Mouse (Mus musculus): ENCODE results near the gene Ddx39b. TPM values are rescaled to one million over a fixed set of nuclear protein-coding genes. Genes with fewer than 3 reads are reported as not detected.

Gene Ddx39b
- polyA plus RNA-seq, 1 experiment from 2014 or later: 127 TPM

DNA sequence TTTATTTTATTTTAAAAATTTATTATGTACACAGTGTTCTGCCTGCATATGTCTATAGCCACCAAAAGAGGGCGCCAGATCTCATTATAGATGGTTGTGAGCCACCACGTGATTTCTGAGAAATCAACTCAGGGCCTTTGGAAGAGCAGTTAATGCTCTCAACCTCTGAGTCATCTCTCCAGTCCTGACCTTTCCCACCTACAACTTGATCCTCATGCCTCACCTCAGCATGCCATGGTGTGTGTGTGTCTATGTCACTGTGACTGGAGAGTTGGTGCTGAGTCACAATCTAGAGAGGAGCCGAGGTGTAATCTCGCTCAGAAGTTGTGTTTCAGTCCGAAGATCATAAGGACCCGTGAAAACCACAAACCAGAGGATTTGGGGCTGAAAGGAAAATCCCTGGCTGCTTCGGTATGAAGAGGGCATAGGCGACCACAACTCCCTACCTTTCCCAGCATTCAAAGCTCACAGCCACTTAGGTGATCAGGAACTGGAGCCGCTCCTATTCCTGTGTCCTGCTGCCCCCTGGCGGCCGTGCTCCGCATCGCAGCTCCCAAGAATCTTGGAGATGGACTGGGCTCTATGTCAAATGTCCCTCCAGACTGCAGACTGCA lies 60.2 kb downstream of the Ddx39b start:
- TF ChIP-seq CTCF (IDR thresholded peaks at IDR 0.05; ENCODE audit: low read depth): peak; percentile 92
- no peak overlapping the region for H3K9ac ChIP-seq (ENCODE audit: low read depth, low read length)
- peak overlapping the region; percentile 21; the same call in 1 of the 2 replicates for H3K4me2 ChIP-seq (replicated peaks; ENCODE audit: low read depth)
- peak; percentile 85 for ATAC-seq
- no peaks in the 10 kb centered on the region for H3K36me3 ChIP-seq (ENCODE audit: control insufficient read depth, insufficient read depth)
- WGBS: 24% methylated on average over 13 of the region's 13 CpGs
- no peaks in the 10 kb centered on the region for H3K4me1 ChIP-seq (replicated peaks; ENCODE audit: control insufficient read depth, insufficient read depth, low read length)
- H3K27me3 ChIP-seq (replicated peaks; ENCODE audit: control insufficient read depth, insufficient read depth, low read length): no peaks in the 10 kb centered on the region
- H3K4me3 ChIP-seq (ENCODE audit: low read depth, low read length): no peak overlapping the region
- H3K27ac ChIP-seq (ENCODE audit: low read depth, low read length): peak overlapping the region; percentile 71
- no peaks in the 10 kb centered on the region for H3K9me3 ChIP-seq (ENCODE audit: control insufficient read depth)

DNA sequence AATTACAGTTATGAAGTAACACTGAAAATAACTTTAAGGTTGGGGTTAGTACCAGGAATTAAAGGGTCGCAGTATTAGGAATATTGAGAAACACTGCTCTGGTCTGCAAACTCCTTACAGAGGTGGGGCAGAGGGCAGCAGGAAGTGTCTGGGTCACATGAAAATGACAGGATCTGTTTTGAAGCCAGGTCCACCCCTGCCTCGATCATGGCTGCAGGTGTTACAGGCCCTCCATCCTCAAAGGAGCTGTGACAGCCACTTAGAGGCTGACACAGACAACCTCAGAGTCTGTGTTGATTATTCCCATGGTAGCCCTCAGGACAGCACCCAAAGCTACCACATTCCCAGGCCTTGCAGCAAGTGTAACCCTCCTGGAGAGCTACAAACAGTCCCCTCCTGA lies 61.7 kb downstream of the Ddx39b start:
- no peaks in the 10 kb centered on the region for H3K27me3 ChIP-seq (replicated peaks; ENCODE audit: control insufficient read depth, insufficient read depth, low read length)
- no peaks in the 10 kb centered on the region for H3K9me3 ChIP-seq (ENCODE audit: control insufficient read depth)
- TF ChIP-seq CTCF (IDR thresholded peaks at IDR 0.05; ENCODE audit: low read depth): no peak
- no peak overlapping the region for H3K4me3 ChIP-seq (ENCODE audit: low read depth, low read length)
- 78% methylated on average over 2 of the region's 2 CpGs for WGBS
- no peak overlapping the region for H3K27ac ChIP-seq (ENCODE audit: low read depth, low read length)
- no peaks in the 10 kb centered on the region for H3K4me1 ChIP-seq (replicated peaks; ENCODE audit: control insufficient read depth, insufficient read depth, low read length)
- ATAC-seq: no peak
- H3K36me3 ChIP-seq (ENCODE audit: control insufficient read depth, insufficient read depth): no peaks in the 10 kb centered on the region
- H3K9ac ChIP-seq (ENCODE audit: low read depth, low read length): no peak overlapping the region
- H3K4me2 ChIP-seq (replicated peaks; ENCODE audit: low read depth): no peak overlapping the region

Small RNAs within 50 kb of the gene (microRNA-seq; reads per million reads assigned to microRNA genes)
- not detected for gene Mir6973a
- not detected for gene Mir6974
- gene Mir6975: not detected
- gene Mir8094: not detected

Other genes with a start within 250 kb of the Ddx39b start
- 74.0 and 84.2 TPM in 2 replicates for gene Vars, start 240.8 kb upstream of the Ddx39b start, polyA plus RNA-seq (2015; fragmentation: Nextera tagmentation; extraction: Ambion mirVana)
- gene Vwa7, start 225.2 kb upstream of the Ddx39b start, polyA plus RNA-seq (2015; fragmentation: Nextera tagmentation; extraction: Ambion mirVana): 0.12 and 0.20 TPM in 2 replicates
- gene Sapcd1, start 213.7 kb upstream of the Ddx39b start, polyA plus RNA-seq (2015; fragmentation: Nextera tagmentation; extraction: Ambion mirVana): 3.2 and 4.6 TPM in 2 replicates
- gene Msh5, start 195.0 kb upstream of the Ddx39b start, polyA plus RNA-seq (2015; fragmentation: Nextera tagmentation; extraction: Ambion mirVana): 1.4 and 3.0 TPM in 2 replicates
- 290 and 312 TPM in 2 replicates for gene Clic1, start 191.8 kb upstream of the Ddx39b start, polyA plus RNA-seq (2015; fragmentation: Nextera tagmentation; extraction: Ambion mirVana)
- gene Ddah2, start 182.7 kb upstream of the Ddx39b start, polyA plus RNA-seq (2015; fragmentation: Nextera tagmentation; extraction: Ambion mirVana): 62.0 and 68.3 TPM in 2 replicates
- gene Ly6g6c, start 176.4 kb upstream of the Ddx39b start, polyA plus RNA-seq (2015; fragmentation: Nextera tagmentation; extraction: Ambion mirVana): 0.12 TPM in 1 of 2 replicates, not detected in the other
- gene Mpig6b, start 175.6 kb upstream of the Ddx39b start, polyA plus RNA-seq (2015; fragmentation: Nextera tagmentation; extraction: Ambion mirVana): 0.13 and 0.17 TPM in 2 replicates
- 2.2 TPM in 2 replicates for gene Ly6g6e, start 164.8 kb upstream of the Ddx39b start, polyA plus RNA-seq (2015; fragmentation: Nextera tagmentation; extraction: Ambion mirVana)
- gene Ly6g6d, start 163.7 kb upstream of the Ddx39b start, polyA plus RNA-seq (2015; fragmentation: Nextera tagmentation; extraction: Ambion mirVana): 3.8 and 4.9 TPM in 2 replicates
- gene Ly6g6f, start 156.1 kb upstream of the Ddx39b start, polyA plus RNA-seq (2015; fragmentation: Nextera tagmentation; extraction: Ambion mirVana): not detected in 2 replicates
- 101 and 103 TPM in 2 replicates for gene Abhd16a, start 152.5 kb upstream of the Ddx39b start, polyA plus RNA-seq (2015; fragmentation: Nextera tagmentation; extraction: Ambion mirVana)
- not detected in 2 replicates for gene Ly6g5c, start 133.5 kb upstream of the Ddx39b start, polyA plus RNA-seq (2015; fragmentation: Nextera tagmentation; extraction: Ambion mirVana)
- 0.46 and 0.59 TPM in 2 replicates for gene Ly6g5b, start 126.3 kb upstream of the Ddx39b start, polyA plus RNA-seq (2015; fragmentation: Nextera tagmentation; extraction: Ambion mirVana)
- gene Gpank1, start 120.3 kb upstream of the Ddx39b start, polyA plus RNA-seq (2015; fragmentation: Nextera tagmentation; extraction: Ambion mirVana): 15.0 and 16.6 TPM in 2 replicates
- gene Csnk2b, start 119.7 kb upstream of the Ddx39b start, polyA plus RNA-seq (2015; fragmentation: Nextera tagmentation; extraction: Ambion mirVana): 262 and 264 TPM in 2 replicates
- gene D17H6S53E, start 115.4 kb upstream of the Ddx39b start, polyA plus RNA-seq (2015; fragmentation: Nextera tagmentation; extraction: Ambion mirVana): 26.3 and 29.7 TPM in 2 replicates
- 18.3 and 22.5 TPM in 2 replicates for gene Apom, start 109.7 kb upstream of the Ddx39b start, polyA plus RNA-seq (2015; fragmentation: Nextera tagmentation; extraction: Ambion mirVana)
- 37.4 and 46.0 TPM in 2 replicates for gene Bag6, start 106.6 kb upstream of the Ddx39b start, polyA plus RNA-seq (2015; fragmentation: Nextera tagmentation; extraction: Ambion mirVana)
- 40.0 and 54.1 TPM in 2 replicates for gene Prrc2a, start 76.8 kb upstream of the Ddx39b start, polyA plus RNA-seq (2015; fragmentation: Nextera tagmentation; extraction: Ambion mirVana)
- gene Aif1, start 65.7 kb upstream of the Ddx39b start, polyA plus RNA-seq (2015; fragmentation: Nextera tagmentation; extraction: Ambion mirVana): 23.1 and 25.4 TPM in 2 replicates
- gene Lst1, start 53.3 kb upstream of the Ddx39b start, polyA plus RNA-seq (2015; fragmentation: Nextera tagmentation; extraction: Ambion mirVana): 11.3 and 12.9 TPM in 2 replicates
- gene Ltb, start 47.3 kb upstream of the Ddx39b start, polyA plus RNA-seq (2015; fragmentation: Nextera tagmentation; extraction: Ambion mirVana): 1.7 and 2.4 TPM in 2 replicates
- 0.17 and 0.27 TPM in 2 replicates for gene Tnf, start 39.7 kb upstream of the Ddx39b start, polyA plus RNA-seq (2015; fragmentation: Nextera tagmentation; extraction: Ambion mirVana)
- gene Lta, start 36.4 kb upstream of the Ddx39b start, polyA plus RNA-seq (2015; fragmentation: Nextera tagmentation; extraction: Ambion mirVana): 0.10 and 0.42 TPM in 2 replicates
- gene Gm16181, start 20.9 kb upstream of the Ddx39b start, polyA plus RNA-seq (2015; fragmentation: Nextera tagmentation; extraction: Ambion mirVana): 0.23 and 0.30 TPM in 2 replicates
- 4.1 and 4.3 TPM in 2 replicates for gene Atp6v1g2, start 8.1 kb upstream of the Ddx39b start, polyA plus RNA-seq (2015; fragmentation: Nextera tagmentation; extraction: Ambion mirVana)
- gene Nfkbil1, start 6.0 kb upstream of the Ddx39b start, polyA plus RNA-seq (2015; fragmentation: Nextera tagmentation; extraction: Ambion mirVana): 8.1 and 8.2 TPM in 2 replicates
- gene H2-D1, start 21.0 kb downstream of the Ddx39b start, polyA plus RNA-seq (2015; fragmentation: Nextera tagmentation; extraction: Ambion mirVana): 672 and 681 TPM in 2 replicates
- 56.2 and 60.6 TPM in 2 replicates for gene H2-Q1, start 78.7 kb downstream of the Ddx39b start, polyA plus RNA-seq (2015; fragmentation: Nextera tagmentation; extraction: Ambion mirVana)
- gene H2-Q2, start 100.5 kb downstream of the Ddx39b start, polyA plus RNA-seq (2015; fragmentation: Nextera tagmentation; extraction: Ambion mirVana): 693 and 712 TPM in 2 replicates
- gene H2-Q4, start 137.9 kb downstream of the Ddx39b start, polyA plus RNA-seq (2015; fragmentation: Nextera tagmentation; extraction: Ambion mirVana): 11.9 and 14.0 TPM in 2 replicates
- gene H2-Q6, start 183.1 kb downstream of the Ddx39b start, polyA plus RNA-seq (2015; fragmentation: Nextera tagmentation; extraction: Ambion mirVana): 2.7 and 2.8 TPM in 2 replicates
- gene H2-Q7, start 197.4 kb downstream of the Ddx39b start, polyA plus RNA-seq (2015; fragmentation: Nextera tagmentation; extraction: Ambion mirVana): 2.7 and 3.6 TPM in 2 replicates
- gene H2-Q10, start 228.3 kb downstream of the Ddx39b start, polyA plus RNA-seq (2015; fragmentation: Nextera tagmentation; extraction: Ambion mirVana): 102 and 110 TPM in 2 replicates